Mouse (Mus musculus) lung, adult 2 months (tissue): ENCODE data around the gene Gpr176. TPM values are rescaled to one million over a fixed set of nuclear protein-coding genes. Genes with fewer than 3 reads are reported as not detected.

ENCODE experiments used
- DNase-seq: peaks from one replicate; pipeline ENCODE4 v3.0.0; 2022
- H3K4me1 ChIP-seq: fragments of 200-500 bp; 2 replicates; pipeline ENCODE4 v1.6.1; 2011; ENCODE audit warnings: low read length; ENCODE audit not compliant: control insufficient read depth, insufficient read depth
- H3K4me3 ChIP-seq: fragments of 200-500 bp; replicated peaks from 2 replicates; pipeline ENCODE3; 2011; ENCODE audit warnings: low read depth, mild to moderate bottlenecking, control low read depth, low read length; ENCODE audit errors: extremely low read depth
- CTCF ChIP-seq: fragments of 200-500 bp; IDR thresholded peaks from 2 replicates; pipeline ENCODE4 v1.5.1; 2011; ENCODE audit warnings: mild to moderate bottlenecking, low read length, control low read depth; ENCODE audit not compliant: insufficient read depth
- POLR2A ChIP-seq: fragments of 200-500 bp; IDR thresholded peaks from 2 replicates; pipeline ENCODE4 v1.6.1; 2011; ENCODE audit warnings: low read depth, mild to moderate bottlenecking, control low read depth, low read length, borderline replicate concordance; ENCODE audit errors: extremely low read depth
- WGBS: fragments of 180-500 bp; shearing (Covaris S2); methylation state at CpG from one replicate; pipeline ENCODE4 v1.1.7; 2018; 5-methylcytosine and 5-hydroxymethylcytosine counted together
- polyA plus RNA-seq: library from polyadenylated mRNA; depleted of rRNA; stranded (reverse); fragments of >200 nt; gene quantifications from 2 replicates; pipeline ENCODE4 v1.2.3, GENCODE M21; 2012

Gpr176 gene
- polyA plus RNA-seq, 1 experiment, result 0.31 TPM

GRCm38 (mm10) chr2:118341295-118341694, 31.9 kb downstream of the Gpr176 start:
- no peak for TF ChIP-seq CTCF
- TF ChIP-seq POLR2A, result no peak
- 55% methylated on average over 7 of the region's 7 CpGs for WGBS
- DNase-seq, result no peak
- Histone ChIP-seq H3K4me1 (no peaks in the 10 kb centered on the region), H3K4me3 (no peak overlapping the region)

- Histone ChIP-seq H3K4me3 (no peak overlapping the region), H3K4me1 (no peaks in the 10 kb centered on the region)
- WGBS, result 25% methylated on average over 2 of the region's 2 CpGs
- DNase-seq, result no peak
- no peak for TF ChIP-seq POLR2A
- TF ChIP-seq CTCF, result no peak
Observed at GRCm38 (mm10) chr2:118336084-118336483, 37.1 kb downstream of the Gpr176 start.

- no peaks in the 10 kb centered on the region for H3K4me1 ChIP-seq
- DNase-seq, result no peak
- no peak overlapping the region for H3K4me3 ChIP-seq
- no peak for TF ChIP-seq POLR2A
- no peak for TF ChIP-seq CTCF
- WGBS, result 69% methylated on average over 3 of the region's 5 CpGs
Observed at GRCm38 (mm10) chr2:118322663-118323062, 50.6 kb downstream of the Gpr176 start.

GRCm38 (mm10) chr2:118321804-118322203, 51.4 kb downstream of the Gpr176 start:
- DNase-seq, result no peak
- 73% methylated on average over 4 of the region's 4 CpGs for WGBS
- Histone ChIP-seq H3K4me3 (no peak overlapping the region), H3K4me1 (no peaks in the 10 kb centered on the region)
- no peak for TF ChIP-seq POLR2A

DNA sequence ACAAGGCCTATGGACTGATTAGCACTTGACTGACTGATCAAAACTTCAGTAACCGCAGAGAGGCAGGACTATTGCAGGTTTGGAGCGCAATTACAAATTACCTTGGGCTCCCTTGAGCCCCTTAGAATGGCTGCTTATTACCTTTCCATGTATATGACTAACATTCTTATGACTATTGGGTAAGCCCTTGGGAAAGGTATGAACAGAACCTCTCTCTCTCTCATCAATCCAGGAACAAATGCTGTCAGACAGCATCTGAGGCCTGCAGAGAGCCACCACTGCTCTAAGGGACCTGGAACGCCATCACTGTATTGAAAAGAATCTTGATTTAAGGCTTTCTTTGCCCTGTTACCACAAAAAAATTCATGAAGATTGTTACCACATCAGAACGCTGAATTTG, 52.1 kb downstream of the Gpr176 start:
- H3K4me1 ChIP-seq, result no peaks in the 10 kb centered on the region
- WGBS, result 93% methylated on average over 4 of the region's 4 CpGs
- TF ChIP-seq CTCF (no peak), POLR2A (no peak)
- H3K4me3 ChIP-seq, result no peak overlapping the region
- no peak for DNase-seq

DNA sequence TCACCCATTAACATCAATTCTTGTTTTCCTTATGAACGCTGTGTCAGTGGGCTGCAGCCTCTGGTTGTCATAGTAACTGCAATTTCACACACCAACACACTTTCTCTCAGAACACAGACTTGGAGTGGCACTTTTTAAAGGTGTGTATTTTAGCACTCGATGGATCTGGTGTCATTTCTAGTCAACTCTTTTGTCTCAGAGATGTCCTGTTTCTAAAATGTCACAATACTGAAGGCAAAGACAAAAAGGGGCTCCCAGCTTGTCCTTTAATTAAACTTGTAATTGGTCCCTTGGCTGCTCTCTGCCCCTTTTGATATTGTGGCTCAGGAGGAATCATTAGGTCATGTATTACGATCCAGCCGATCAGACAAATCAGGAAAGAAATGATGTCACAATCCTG, 52.7 kb downstream of the Gpr176 start:
- no peak for DNase-seq
- TF ChIP-seq POLR2A (no peak), CTCF (no peak)
- H3K4me1 ChIP-seq, result no peaks in the 10 kb centered on the region
- WGBS, result 70% methylated on average over 4 of the region's 4 CpGs
- H3K4me3 ChIP-seq, result no peak overlapping the region

- no peak for DNase-seq
- Histone ChIP-seq H3K4me1 (no peaks in the 10 kb centered on the region), H3K4me3 (no peak overlapping the region)
- TF ChIP-seq CTCF (no peak), POLR2A (no peak)
- WGBS, result 43% methylated on average over 5 of the region's 5 CpGs
Observed at GRCm38 (mm10) chr2:118319176-118319575, 54.0 kb downstream of the Gpr176 start.

- TF ChIP-seq POLR2A (no peak), CTCF (no peak)
- 40% methylated on average over 2 of the region's 2 CpGs for WGBS
- Histone ChIP-seq H3K4me3 (no peak overlapping the region), H3K4me1 (no peaks in the 10 kb centered on the region)
- no peak for DNase-seq
Observed at GRCm38 (mm10) chr2:118316939-118317338, 56.3 kb downstream of the Gpr176 start.

DNA sequence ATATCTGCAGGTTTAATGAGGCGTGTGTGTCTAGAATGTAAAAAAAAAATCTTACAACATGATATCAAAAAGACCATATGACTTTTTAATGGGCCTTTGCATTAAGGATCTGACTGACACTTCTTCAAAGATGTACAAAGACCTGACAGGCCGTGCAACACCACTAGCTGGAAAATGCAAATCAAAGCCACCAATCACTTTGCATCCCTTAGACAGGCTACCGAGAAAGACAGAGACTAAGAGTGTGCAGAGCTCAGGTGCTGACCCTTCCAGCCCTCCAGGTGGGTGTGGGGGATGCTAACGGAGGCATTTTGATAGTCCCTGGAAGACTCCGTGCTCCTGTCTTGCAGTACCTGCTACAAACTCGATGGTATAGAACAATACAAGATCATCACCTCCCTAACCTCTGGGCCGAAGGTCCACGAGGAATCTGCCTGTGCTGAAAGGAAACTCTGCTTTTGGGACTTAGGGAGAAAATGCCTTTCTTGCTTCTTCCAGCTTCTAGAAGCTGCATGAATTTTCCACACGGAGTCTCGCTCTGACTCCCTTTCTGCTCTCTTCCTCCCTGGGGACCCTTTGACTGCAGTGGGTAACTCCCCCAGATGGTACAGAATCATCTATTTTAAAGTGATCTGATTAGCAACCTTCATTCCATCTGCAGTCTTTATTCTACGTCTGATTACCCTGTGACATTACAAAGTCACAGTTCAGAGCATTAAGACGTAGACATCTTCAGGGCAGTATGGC, 57.4 kb downstream of the Gpr176 start:
- DNase-seq, result no peak
- no peak overlapping the region for H3K4me3 ChIP-seq
- H3K4me1 ChIP-seq, result no peaks in the 10 kb centered on the region
- 86% methylated on average over 12 of the region's 12 CpGs for WGBS
- no peak for TF ChIP-seq CTCF

DNA sequence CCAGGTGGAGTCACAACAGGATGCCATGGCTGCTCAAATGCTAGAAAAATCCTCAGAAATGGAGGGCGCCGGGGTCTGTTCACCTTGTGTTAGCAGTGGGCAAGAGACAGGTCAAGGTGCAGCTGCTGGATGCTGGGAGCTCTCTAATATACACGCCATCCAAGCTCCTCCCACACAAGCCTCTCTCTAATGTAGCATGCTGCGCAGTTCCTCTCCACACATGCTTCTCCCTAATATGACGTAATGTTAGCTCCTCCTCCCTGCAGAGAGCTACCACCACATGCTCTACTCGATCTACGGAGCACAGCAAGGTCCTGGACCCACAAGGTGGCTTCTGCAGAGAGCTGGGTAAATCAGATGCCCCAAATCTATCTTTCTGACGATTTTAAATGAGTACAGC, 65.7 kb downstream of the Gpr176 start:
- 48% methylated on average over 8 of the region's 8 CpGs for WGBS
- no peak overlapping the region for H3K4me3 ChIP-seq
- no peak for DNase-seq

More for the DNA sequence above, 65.7 kb downstream of the Gpr176 start:
- H3K4me1 ChIP-seq, result no peaks in the 10 kb centered on the region
- TF ChIP-seq POLR2A, result no peak
